Mouse (Mus musculus) lung, postnatal 0 days (tissue): ENCODE measurements around the gene Usp49.
A peak's percentile ranks its signal among the peaks of the same experiment; 100 is the strongest.

Experiments
- CTCF ChIP-seq: IDR thresholded peaks from 2 replicates; pipeline ENCODE4 v1.5.1; 2016; ENCODE audit warnings: antibody characterized with exemption, mild to moderate bottlenecking
- EP300 ChIP-seq: IDR thresholded peaks from 2 replicates; pipeline ENCODE4 v1.6.1; 2016; ENCODE audit warnings: antibody characterized with exemption, mild to moderate bottlenecking, control low read depth

DNA sequence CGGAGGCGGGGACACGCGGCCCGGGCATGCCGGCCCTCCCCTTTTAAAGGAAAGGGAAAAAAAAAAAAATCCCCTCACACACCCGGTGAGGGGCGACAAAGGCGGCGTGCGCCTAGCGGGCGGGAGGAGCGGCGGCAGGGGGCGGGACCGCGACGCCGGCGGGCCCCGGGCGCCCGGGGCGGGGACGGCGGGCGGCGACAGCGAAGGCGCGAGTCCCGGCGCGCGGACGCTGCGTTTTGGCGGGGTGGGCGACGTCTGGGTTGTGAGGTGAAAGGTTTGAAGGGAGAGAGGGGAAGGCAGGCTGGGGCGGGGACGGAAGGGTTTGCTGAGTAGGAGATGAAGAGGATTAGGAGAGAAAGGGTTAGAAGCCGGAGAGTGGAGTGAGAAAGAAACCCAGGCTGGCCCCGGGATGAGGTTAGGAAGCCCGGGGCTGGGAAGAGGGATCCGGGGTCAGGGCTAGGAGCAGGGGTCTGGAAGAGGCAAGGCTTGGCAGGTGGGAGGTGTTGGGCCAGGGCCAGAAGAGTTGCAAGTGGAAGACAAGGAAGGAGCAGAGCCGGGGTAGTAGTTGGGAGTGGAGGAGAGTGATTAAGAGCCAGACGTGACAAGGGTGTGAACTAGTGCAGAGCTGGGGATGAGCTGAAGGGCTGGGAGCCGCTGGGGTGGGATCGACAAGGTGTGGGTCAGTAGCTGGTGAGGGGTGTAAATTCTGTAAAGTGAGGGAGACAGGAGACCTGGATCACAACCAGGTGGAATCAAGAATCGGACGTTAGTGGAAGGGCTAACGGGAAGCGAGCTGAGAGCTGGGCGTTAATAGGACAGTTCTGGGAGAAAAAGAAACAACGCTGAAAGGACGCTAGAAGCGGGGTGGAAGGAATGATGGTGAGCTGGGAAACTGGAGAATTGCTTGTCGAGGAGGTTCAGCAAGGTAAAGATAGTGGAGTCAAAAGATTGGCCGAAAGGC lies 493 bp upstream of the Usp49 start:
- TF ChIP-seq CTCF (peak; percentile 14; the same call in 1 of the 2 replicates), EP300 (no peak)
